Mouse (Mus musculus) adrenal gland, postnatal 36 days (tissue): Measurements from ENCODE around the gene Rcor3. TPM values are rescaled to one million over a fixed set of nuclear protein-coding genes. Genes with fewer than 3 reads are reported as not detected.

Source experiments
- DNase-seq, 2 experiments: peaks; one replicate each; pipeline ENCODE4 v3.0.0; 2021; ENCODE audit warnings: mixed read lengths in 1 of 2
- long read RNA-seq, 2 experiments: library from polyadenylated mRNA; stranded (forward); transcript quantifications; one replicate each; pipeline ENCODE4 v2.0.0; 2021; ENCODE audit warnings: borderline sequencing depth in 2 of 2
- total RNA-seq, 2 experiments: library from RNA; stranded (reverse); gene quantifications; 2 replicates each; pipeline ENCODE4 v1.2.3; 2021

The Rcor3 gene
- total RNA-seq: 10 to 100 TPM; 24.0 to 27.9 TPM
- long read RNA-seq, experiment 1, partial matches to known transcripts: 1 of 10 reads
- long read RNA-seq, experiment 1, other reads (novel, unspliced or antisense): 2 of 10 reads
- long read RNA-seq, experiment 2, partial matches to known transcripts: 1 of 6 reads
- long read RNA-seq, experiment 2, other reads (novel, unspliced or antisense): 1 of 6 reads

GRCm38 (mm10) chr1:192137926-192138910 lies at the start of gene Rcor3:
Gene Rcor3 (minus strand): TSS chr1:192138062.
- DNase-seq: peak; percentile 89 to 94

- DNase-seq: no peak
Measured at GRCm38 (mm10) chr1:192181696-192182257, 43.9 kb upstream of the Rcor3 start.

GRCm38 (mm10) chr1:192179877-192180276 lies 42.0 kb upstream of the Rcor3 start:
- DNase-seq: no peak

GRCm38 (mm10) chr1:192171477-192171876 lies 33.6 kb upstream of the Rcor3 start:
- DNase-seq: no peak

GRCm38 (mm10) chr1:192151179-192151578 lies 13.3 kb upstream of the Rcor3 start:
- no peak for DNase-seq

- DNase-seq: peak in 1 of 2 experiments; percentile 6
Measured at GRCm38 (mm10) chr1:192140313-192140712, 2.5 kb upstream of the Rcor3 start.

GRCm38 (mm10) chr1:192137291-192137925 lies 454 bp downstream of the Rcor3 start:
- DNase-seq: peak; percentile 44 to 67

GRCm38 (mm10) chr1:192136561-192137290 lies 1.1 kb downstream of the Rcor3 start:
- peak; percentile 90 for DNase-seq

- DNase-seq: no peak
Measured at GRCm38 (mm10) chr1:192130202-192130601, 7.7 kb downstream of the Rcor3 start.

GRCm38 (mm10) chr1:192128343-192128742 lies 9.5 kb downstream of the Rcor3 start:
- DNase-seq: no peak

GRCm38 (mm10) chr1:192125761-192126160 lies 12.1 kb downstream of the Rcor3 start:
- DNase-seq: no peak

- no peak for DNase-seq
Measured at GRCm38 (mm10) chr1:192116262-192116661, 21.6 kb downstream of the Rcor3 start.

GRCm38 (mm10) chr1:192115378-192115777 lies 22.5 kb downstream of the Rcor3 start:
- DNase-seq: no peak

- DNase-seq: peak; percentile 64 to 67
Measured at GRCm38 (mm10) chr1:192109169-192109568, 28.7 kb downstream of the Rcor3 start.

- peak; percentile 19 to 41 for DNase-seq
Measured at GRCm38 (mm10) chr1:192107352-192107751, 30.5 kb downstream of the Rcor3 start.

GRCm38 (mm10) chr1:192105902-192106389 lies 31.9 kb downstream of the Rcor3 start:
- no peak for DNase-seq

- DNase-seq: no peak
Measured at GRCm38 (mm10) chr1:192104021-192104420, 33.8 kb downstream of the Rcor3 start.

GRCm38 (mm10) chr1:192103176-192103575 lies 34.7 kb downstream of the Rcor3 start:
- no peak for DNase-seq

- no peak for DNase-seq
Measured at GRCm38 (mm10) chr1:192101359-192101758, 36.5 kb downstream of the Rcor3 start.

GRCm38 (mm10) chr1:192100742-192101141 lies 37.1 kb downstream of the Rcor3 start:
- DNase-seq: no peak

GRCm38 (mm10) chr1:192095626-192096025 lies 42.2 kb downstream of the Rcor3 start:
- DNase-seq: no peak
